Mouse (Mus musculus) hindbrain, embryonic 13.5 days (tissue): ENCODE data around the gene Mcrip2. TPM values are rescaled to one million over a fixed set of nuclear protein-coding genes. Genes with fewer than 3 reads are reported as not detected.

Experiments used
- microRNA-seq: library from miRNA; unstranded; fragments of <30 nt; microRNA quantifications from one replicate; pipeline ENCODE4, GENCODE M21; 2016
- polyA plus RNA-seq: library from polyadenylated mRNA; unstranded; fragments of >200 nt; fragmentation: Nextera tagmentation; extraction: Ambion mirVana; gene quantifications from 2 replicates; pipeline ENCODE4 v1.2.1, GENCODE M21; 2015

Mcrip2 gene
- polyA plus RNA-seq, 1 experiment from 2014 or later, result 11.4 TPM

Small RNAs within 50 kb of the gene (microRNA-seq; reads per million reads assigned to microRNA genes)
- not detected for gene Mir3082

Other genes starting within 250 kb of the Mcrip2 start
- 1.6 TPM in 2 replicates for gene Gng13, start 151.6 kb downstream of the Mcrip2 start, polyA plus RNA-seq
- 7.9 and 8.5 TPM in 2 replicates for gene Chtf18, start 141.3 kb downstream of the Mcrip2 start, polyA plus RNA-seq
- 23.4 and 24.2 TPM in 2 replicates for gene Rpusd1, start 141.1 kb downstream of the Mcrip2 start, polyA plus RNA-seq
- gene Mslnl, start 132.7 kb downstream of the Mcrip2 start, polyA plus RNA-seq, result not detected in 2 replicates
- gene Msln, start 114.4 kb downstream of the Mcrip2 start, polyA plus RNA-seq, result 0.34 TPM in 1 of 2 replicates, not detected in the other
- 27.8 and 28.0 TPM in 2 replicates for gene Narfl, start 95.0 kb downstream of the Mcrip2 start, polyA plus RNA-seq
- gene Haghl, start 83.1 kb downstream of the Mcrip2 start, polyA plus RNA-seq, result 125 and 138 TPM in 2 replicates
- 0.16 and 0.36 TPM in 2 replicates for gene Ccdc78, start 82.2 kb downstream of the Mcrip2 start, polyA plus RNA-seq
- 86.6 and 86.8 TPM in 2 replicates for gene Fam173a, start 75.9 kb downstream of the Mcrip2 start, polyA plus RNA-seq
- 0.60 TPM in 1 of 2 replicates, not detected in the other for gene AC134908.4, start 73.1 kb downstream of the Mcrip2 start, polyA plus RNA-seq
- gene Metrn, start 71.6 kb downstream of the Mcrip2 start, polyA plus RNA-seq, result 45.4 and 57.6 TPM in 2 replicates
- 29.1 and 32.4 TPM in 2 replicates for gene Fbxl16, start 59.7 kb downstream of the Mcrip2 start, polyA plus RNA-seq
- gene Wdr24, start 45.1 kb downstream of the Mcrip2 start, polyA plus RNA-seq, result 26.6 and 30.7 TPM in 2 replicates
- gene Jmjd8, start 39.9 kb downstream of the Mcrip2 start, polyA plus RNA-seq, result 62.9 and 64.2 TPM in 2 replicates
- 325 and 337 TPM in 2 replicates for gene Stub1, start 35.4 kb downstream of the Mcrip2 start, polyA plus RNA-seq
- 24.2 and 25.5 TPM in 2 replicates for gene Rhbdl1, start 31.5 kb downstream of the Mcrip2 start, polyA plus RNA-seq
- gene Gm20683, start 27.0 kb downstream of the Mcrip2 start, polyA plus RNA-seq, result 8.1 and 8.5 TPM in 2 replicates
- 14.5 and 15.9 TPM in 2 replicates for gene Rhot2, start 23.9 kb downstream of the Mcrip2 start, polyA plus RNA-seq
- gene Wdr90, start 7.3 kb downstream of the Mcrip2 start, polyA plus RNA-seq, result 19.4 and 19.8 TPM in 2 replicates
- 63.0 and 65.7 TPM in 2 replicates for gene Mettl26, start 6.3 kb upstream of the Mcrip2 start, polyA plus RNA-seq
- gene Wfikkn1, start 12.1 kb upstream of the Mcrip2 start, polyA plus RNA-seq, result 0.45 and 0.63 TPM in 2 replicates
- 45.5 and 48.7 TPM in 2 replicates for gene Rab40c, start 51.0 kb upstream of the Mcrip2 start, polyA plus RNA-seq
- 57.1 and 58.9 TPM in 2 replicates for gene Pigq, start 76.2 kb upstream of the Mcrip2 start, polyA plus RNA-seq
- gene Nhlrc4, start 76.2 kb upstream of the Mcrip2 start, polyA plus RNA-seq, result 0.09 TPM in 1 of 2 replicates, not detected in the other
- gene A930017K11Rik, start 83.8 kb upstream of the Mcrip2 start, polyA plus RNA-seq, result 0.56 and 0.77 TPM in 2 replicates
- 20.4 and 21.6 TPM in 2 replicates for gene Capn15, start 117.0 kb upstream of the Mcrip2 start, polyA plus RNA-seq
- 28.7 and 29.5 TPM in 2 replicates for gene Rab11fip3, start 200.8 kb upstream of the Mcrip2 start, polyA plus RNA-seq
- 33.5 and 34.9 TPM in 2 replicates for gene Decr2, start 221.6 kb upstream of the Mcrip2 start, polyA plus RNA-seq
- gene Nme4, start 226.8 kb upstream of the Mcrip2 start, polyA plus RNA-seq, result 29.8 and 31.6 TPM in 2 replicates
- gene Tmem8, start 244.5 kb upstream of the Mcrip2 start, polyA plus RNA-seq, result 3.0 and 3.7 TPM in 2 replicates